ENCODE assay signal across 19 mouse cellular contexts in the genomic region with DNA sequence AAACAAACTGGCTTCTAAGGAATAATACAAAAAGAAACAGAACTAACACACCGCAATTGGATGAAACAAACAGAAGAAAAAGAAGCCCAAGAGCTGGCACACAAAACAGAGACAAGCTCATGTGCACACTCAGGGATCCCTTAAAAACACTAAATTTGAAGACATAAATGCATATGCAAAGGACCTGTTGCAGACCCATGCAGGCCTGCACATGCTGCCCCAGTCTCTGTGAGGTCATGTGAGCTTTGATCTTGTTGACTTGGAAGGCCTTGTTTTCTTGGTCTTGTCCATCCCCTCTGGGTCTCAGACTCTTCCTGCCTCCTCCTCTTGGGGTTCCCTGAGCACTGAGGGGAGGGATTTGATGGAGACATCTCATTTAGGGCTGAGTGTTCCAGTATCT. TPM values are rescaled to one million over a fixed set of nuclear protein-coding genes. Genes with fewer than 3 reads are reported as not detected.
"Had no signal": no experiment of that assay in that cellular context is flagged by ENCODE, and none has a peak within 500 bp of the region (broad histone marks: within the 10 kb centered on the region; RNA-seq: fewer than 3 reads in every experiment).

No protein-coding gene starts in this region.

- H3K4me1 ChIP-seq: liver, embryonic 15.5 days had no signal

- DNase-seq: liver, postnatal 0 days; lung, adult 2 months; lung, postnatal 14 days; lung, postnatal 36 days; retina, postnatal 1 day; right cerebral cortex, adult 18-20 months; right cerebral cortex, postnatal 25 days; right cerebral cortex, postnatal 4 days; spleen, adult 18-20 months had no signal

- H3K9me3 ChIP-seq: liver, embryonic 15.5 days; lung, embryonic 15.5 days; megakaryocyte, embryonic 14.5 days; midbrain, embryonic 13.5 days; midbrain, embryonic 15.5 days; neural tube, embryonic 13.5 days; neural tube, embryonic 15.5 days had no signal

- H3K36me3 ChIP-seq: liver, embryonic 15.5 days; lung, embryonic 15.5 days; midbrain, embryonic 13.5 days; midbrain, embryonic 15.5 days; neural tube, embryonic 13.5 days; neural tube, embryonic 15.5 days had no signal

- H3K9ac ChIP-seq: liver, embryonic 15.5 days; liver, postnatal 0 days; lung, embryonic 15.5 days; midbrain, embryonic 13.5 days; midbrain, embryonic 15.5 days; neural tube, embryonic 13.5 days; neural tube, embryonic 15.5 days had no signal

- H3K27ac ChIP-seq: liver, embryonic 15.5 days; lung, embryonic 15.5 days; macrophage; midbrain, embryonic 13.5 days; midbrain, embryonic 15.5 days; neural tube, embryonic 13.5 days; neural tube, embryonic 15.5 days had no signal

- H3K4me3 ChIP-seq: liver, embryonic 15.5 days; lung, embryonic 15.5 days; megakaryocyte, embryonic 14.5 days; midbrain, embryonic 13.5 days; midbrain, embryonic 15.5 days; neural tube, embryonic 13.5 days; neural tube, embryonic 15.5 days had no signal

- H3K27me3 ChIP-seq: lung, embryonic 15.5 days; megakaryocyte, embryonic 14.5 days had no signal

- H3K4me2 ChIP-seq: liver, embryonic 15.5 days; lung, embryonic 15.5 days; midbrain, embryonic 11.5 days; midbrain, embryonic 13.5 days; midbrain, embryonic 15.5 days; neural tube, embryonic 13.5 days; neural tube, embryonic 15.5 days had no signal

RNA-seq across cellular contexts. Expression of a gene that starts 33.3 kb away (rescaled TPM):
- total RNA-seq: monocyte, adult 5-6 weeks had no signal
